Mouse (Mus musculus) liver, adult 2 months (tissue): ENCODE results near the gene Pitpnb.

Experiments used
- CTCF ChIP-seq: fragments of 200-500 bp; IDR thresholded peaks from 2 replicates; pipeline ENCODE4 v1.5.1; 2011; ENCODE audit warnings: low read depth, low read length, control low read depth
- POLR2A ChIP-seq: fragments of 200-500 bp; IDR thresholded peaks from 2 replicates; pipeline ENCODE4 v1.6.1; 2011; ENCODE audit warnings: low read length, control low read depth; ENCODE audit not compliant: insufficient read depth; ENCODE audit errors: extremely low read depth

GRCm38 (mm10) chr5:111325813-111326212 is 4.8 kb upstream of the Pitpnb start:
- TF ChIP-seq POLR2A, result no peak
- TF ChIP-seq CTCF, result no peak
